Mouse (Mus musculus) CH12.LX (cell line): ENCODE data around the gene Rpl7l1. TPM values are rescaled to one million over a fixed set of nuclear protein-coding genes. Genes with fewer than 3 reads are reported as not detected.

ENCODE experiments used
- DNase-seq: peaks from one replicate; pipeline ENCODE4 v3.0.0-alpha.2; 2013; ENCODE audit errors: extremely low read depth
- H3K27ac ChIP-seq: 2 replicates; pipeline ENCODE4 v1.5.1; 2012; ENCODE audit warnings: low read depth, mild to moderate bottlenecking, control low read depth, moderate library complexity; ENCODE audit not compliant: insufficient read depth
- H3K27me3 ChIP-seq: replicated peaks from 2 replicates; pipeline ENCODE3; 2012; ENCODE audit warnings: inconsistent platforms
- H3K36me3 ChIP-seq, 2 experiments: replicated peaks in 1 of 2; 2 replicates each; pipeline versions ENCODE3 to v1.6.1; 2012; ENCODE audit warnings: inconsistent platforms in 1 of 2, low read length in 1 of 2, mild to moderate bottlenecking in 1 of 2, mixed read lengths in 1 of 2, moderate library complexity in 1 of 2; ENCODE audit not compliant: control insufficient read depth in 1 of 2, insufficient read depth in 1 of 2
- H3K4me1 ChIP-seq, 2 experiments: 2 replicates each; pipeline ENCODE4 v1.6.1; 2012; ENCODE audit warnings: inconsistent platforms in 1 of 2, moderate library complexity in 1 of 2; ENCODE audit not compliant: insufficient read depth in 2 of 2, control insufficient read depth in 1 of 2
- H3K4me2 ChIP-seq: 2 replicates; pipeline ENCODE4 v1.6.1; 2012; ENCODE audit warnings: low read depth, mild to moderate bottlenecking, control low read depth; ENCODE audit not compliant: poor library complexity, insufficient read depth, severe bottlenecking
- H3K4me3 ChIP-seq, 3 experiments: fragments of 150-350 bp in 1 of 3; sonication (generic) in 1 of 3; replicated peaks in 1 of 3; 2 replicates each; pipeline versions ENCODE3 to v1.5.1; 2011 to 2012; ENCODE audit warnings: low read depth in 2 of 3, low read length in 2 of 3, mild to moderate bottlenecking in 2 of 3, moderate library complexity in 2 of 3, control low read depth in 1 of 3, improper control_type of control experiment in 1 of 3, inconsistent platforms in 1 of 3, mixed read lengths in 1 of 3; ENCODE audit not compliant: poor library complexity in 1 of 3
- H3K79me2 ChIP-seq: replicated peaks from 2 replicates; pipeline ENCODE4 v1.6.1; 2012; ENCODE audit warnings: mild to moderate bottlenecking, moderate library complexity; ENCODE audit not compliant: control insufficient read depth, poor library complexity, insufficient read depth, severe bottlenecking; ENCODE audit errors: extremely low read depth
- H3K9ac ChIP-seq: 2 replicates; pipeline ENCODE4 v1.6.1; 2012; ENCODE audit warnings: low read depth, mild to moderate bottlenecking, control low read depth, moderate library complexity; ENCODE audit not compliant: insufficient read depth
- H3K9me3 ChIP-seq: replicated peaks from 2 replicates; pipeline ENCODE3; 2012; ENCODE audit warnings: low read length, inconsistent platforms, mixed read lengths
- BHLHE40 ChIP-seq: IDR thresholded peaks from 2 replicates; pipeline ENCODE4 v1.6.1; 2011; ENCODE audit warnings: mild to moderate bottlenecking, low read depth, low read length, improper control_type of control experiment
- CHD1 ChIP-seq: IDR thresholded peaks from 2 replicates; pipeline ENCODE4 v1.6.1; 2012; ENCODE audit warnings: low read depth, low read length, improper control_type of control experiment, inconsistent platforms
- CTCF ChIP-seq, 2 experiments: IDR thresholded peaks in 1 of 2; conservative IDR thresholded peaks in 1 of 2; 2 replicates each; pipeline ENCODE4 v1.5.1; 2011 to 2012; ENCODE audit warnings: low read depth in 2 of 2, low read length in 2 of 2, improper control_type of control experiment in 1 of 2, inconsistent platforms in 1 of 2, mild to moderate bottlenecking in 1 of 2, moderate library complexity in 1 of 2
- E2F4 ChIP-seq: IDR thresholded peaks from 2 replicates; pipeline ENCODE4 v1.6.1; 2011; ENCODE audit warnings: low read depth, low read length, improper control_type of control experiment; ENCODE audit not compliant: insufficient replicate concordance
- ELF1 ChIP-seq: IDR thresholded peaks from 2 replicates; pipeline ENCODE4 v1.6.1; 2014; ENCODE audit warnings: low read depth, mild to moderate bottlenecking, inconsistent platforms, low read length, improper control_type of control experiment
- GABPA ChIP-seq: IDR thresholded peaks from 2 replicates; pipeline ENCODE4 v1.6.1; 2012; ENCODE audit warnings: low read depth, low read length, improper control_type of control experiment, inconsistent platforms; ENCODE audit not compliant: insufficient replicate concordance
- JUN ChIP-seq: IDR thresholded peaks from 2 replicates; pipeline ENCODE4 v1.6.1; 2011; ENCODE audit warnings: low read depth, mild to moderate bottlenecking, low read length, improper control_type of control experiment, moderate library complexity; ENCODE audit not compliant: insufficient read depth
- JUND ChIP-seq: conservative IDR thresholded peaks from 2 replicates; pipeline ENCODE4 v1.6.1; 2011; ENCODE audit warnings: low read depth, low read length, improper control_type of control experiment
- KAT2A ChIP-seq: IDR thresholded peaks from 2 replicates; pipeline ENCODE4 v1.6.1; 2012; ENCODE audit warnings: low read length, improper control_type of control experiment, inconsistent platforms; ENCODE audit not compliant: insufficient replicate concordance
- MAFK ChIP-seq: IDR thresholded peaks from 2 replicates; pipeline ENCODE4 v1.6.1; 2011; ENCODE audit warnings: low read length, improper control_type of control experiment; ENCODE audit not compliant: insufficient replicate concordance
- MAZ ChIP-seq: IDR thresholded peaks from 2 replicates; pipeline ENCODE4 v1.6.1; 2012; ENCODE audit warnings: low read depth, mild to moderate bottlenecking, inconsistent platforms, low read length, improper control_type of control experiment, moderate library complexity
- MYC ChIP-seq: IDR thresholded peaks from 2 replicates; pipeline ENCODE4 v1.6.1; 2011; ENCODE audit warnings: low read depth, mild to moderate bottlenecking, improper control_type of control experiment, low read length
- SMC3 ChIP-seq: IDR thresholded peaks from 2 replicates; pipeline ENCODE4 v1.6.1; 2011; ENCODE audit warnings: low read depth, low read length, improper control_type of control experiment
- TBP ChIP-seq: conservative IDR thresholded peaks from 2 replicates; pipeline ENCODE4 v1.6.1; 2011; ENCODE audit warnings: low read depth, low read length, improper control_type of control experiment
- TCF12 ChIP-seq: IDR thresholded peaks from 2 replicates; pipeline ENCODE4 v1.6.1; 2014; ENCODE audit warnings: low read depth, mild to moderate bottlenecking, inconsistent platforms, low read length, improper control_type of control experiment
- UBTF ChIP-seq: IDR thresholded peaks from 2 replicates; pipeline ENCODE4 v1.6.1; 2012; ENCODE audit warnings: low read depth, mild to moderate bottlenecking, inconsistent platforms, low read length, improper control_type of control experiment, moderate library complexity
- USF2 ChIP-seq: conservative IDR thresholded peaks from 2 replicates; pipeline ENCODE4 v1.6.1; 2011; ENCODE audit warnings: low read depth, low read length, improper control_type of control experiment
- ZC3H11A ChIP-seq: IDR thresholded peaks from 2 replicates; pipeline ENCODE4 v1.6.1; 2012; ENCODE audit warnings: low read depth, mild to moderate bottlenecking, inconsistent platforms, low read length, improper control_type of control experiment
- ZKSCAN1 ChIP-seq: IDR thresholded peaks from 2 replicates; pipeline ENCODE4 v1.6.1; 2012; ENCODE audit warnings: low read depth, inconsistent platforms, low read length, improper control_type of control experiment, borderline replicate concordance
- ZMIZ1 ChIP-seq: IDR thresholded peaks from 2 replicates; pipeline ENCODE4 v1.6.1; 2012; ENCODE audit warnings: low read depth, mild to moderate bottlenecking, inconsistent platforms, low read length, improper control_type of control experiment
- ZNF384 ChIP-seq: IDR thresholded peaks from 2 replicates; pipeline ENCODE4 v1.6.1; 2012; ENCODE audit warnings: low read depth, low read length, improper control_type of control experiment, inconsistent platforms
- dilution Hi-C: fragments of 300-500 bp; cut with MboI; formaldehyde crosslinking; loops from 2 replicates; pipeline ENCODE4 v1.14.3; 2020; ENCODE audit warnings: low sequenced_read_pairs; ENCODE audit not compliant: extremely low pct_unique_long_range_greater_than_20kb, extremely low pct_ligation_motif_present
- in situ Hi-C: fragments of 300-500 bp; cut with MboI; formaldehyde crosslinking; loops from 3 replicates; pipeline ENCODE4 v1.14.3; 2019; ENCODE audit warnings: low sequenced_read_pairs, low pct_ligation_motif_present, low pct_unique_long_range_greater_than_20kb, mixed read lengths
- polyA plus RNA-seq: library from polyadenylated mRNA; unstranded; fragments of >175 nt; gene quantifications from 2 replicates; pipeline ENCODE4 v1.2.1, GENCODE M21; 2012; ENCODE audit warnings: low read depth; ENCODE audit not compliant: insufficient read length
- total RNA-seq, 2 experiments: library from RNA; depleted of rRNA; stranded (reverse); fragments of 300-350 nt in 1 of 2; fragments of >200 nt in 1 of 2; gene quantifications; 2 replicates each; pipeline ENCODE4 v1.2.3; 2012 to 2014

Gene Rpl7l1
- total and polyA plus RNA-seq, 3 experiments, result 160 to 296 (median 261) TPM

DNA sequence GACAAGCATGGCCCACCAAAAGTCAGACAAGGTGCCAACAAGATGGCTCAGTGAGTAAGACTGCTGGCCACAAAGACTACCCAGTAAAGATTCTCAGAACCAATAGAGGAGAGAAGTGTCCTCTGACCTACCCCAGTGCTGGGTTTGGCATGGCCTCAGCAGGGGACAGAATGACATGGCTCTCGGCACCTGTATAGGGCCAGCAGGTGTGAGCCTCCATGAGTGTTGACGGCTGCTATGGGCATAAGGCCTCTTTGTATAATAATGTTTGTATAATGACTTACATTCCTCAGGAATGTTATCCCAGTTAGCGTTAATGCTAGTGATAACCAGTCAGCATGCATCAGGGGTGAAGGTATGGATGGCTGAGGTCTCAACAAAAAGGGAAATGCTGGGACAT is 6.4 kb downstream of the Rpl7l1 start:
- H3K9me3 ChIP-seq, result no peaks in the 10 kb centered on the region
- DNase-seq, result no peak
- H3K4me2 ChIP-seq, result no peak overlapping the region
- no peak overlapping the region for H3K27ac ChIP-seq
- H3K27me3 ChIP-seq, result no peaks in the 10 kb centered on the region
- no peak overlapping the region for H3K9ac ChIP-seq
- dilution Hi-C loops (no loop called here), in situ Hi-C loops (no loop called here)
- peaks cover 27% of the 10 kb centered on the region for H3K79me2 ChIP-seq
- H3K36me3 ChIP-seq, result peaks cover 57 to 62% of the 10 kb centered on the region in 2 experiments
- TF ChIP-seq ELF1 (no peak), ZKSCAN1 (no peak), ZC3H11A (no peak), CTCF (conservative IDR thresholded peaks at IDR 0.05 in 1 of 2, IDR thresholded peaks at IDR 0.05 in 1 of 2; ENCODE audit: low read depth in 2 of 2, low read length in 2 of 2) (no peak), BHLHE40 (no peak), E2F4 (no peak), MAZ (no peak), ZMIZ1 (no peak; the same call in 1 of the 2 replicates), TCF12 (no peak), TBP (no peak), CHD1 (no peak), ZNF384 (no peak), SMC3 (no peak), JUND (no peak), MAFK (no peak), USF2 (no peak), MYC (no peak), JUN (no peak)
- peaks cover 10 to 38% of the 10 kb centered on the region in 2 experiments for H3K4me1 ChIP-seq
- no peak overlapping the region for H3K4me3 ChIP-seq

DNA sequence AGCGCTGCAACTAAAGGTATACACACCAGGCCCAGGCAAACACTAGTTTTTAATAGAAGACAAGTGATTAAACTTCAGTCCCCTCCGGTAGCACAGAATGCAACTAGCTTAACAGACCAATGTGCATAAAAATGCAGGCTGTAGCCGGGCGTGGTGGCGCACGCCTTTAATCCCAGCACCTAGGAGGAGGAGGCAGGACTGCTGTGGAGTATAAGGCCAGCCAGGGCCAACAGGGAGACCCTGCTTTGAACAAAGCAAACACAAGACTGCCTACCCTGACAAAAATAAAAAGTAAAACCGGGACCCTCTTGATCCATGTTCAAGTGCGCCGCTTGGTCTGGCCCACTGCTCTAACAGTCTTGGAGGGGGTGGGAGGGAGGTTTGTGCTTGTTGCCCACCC is 7.4 kb downstream of the Rpl7l1 start:
- dilution Hi-C loops, result no loop called here

More for the DNA sequence above, 7.4 kb downstream of the Rpl7l1 start:
- Histone ChIP-seq H3K9me3 (no peaks in the 10 kb centered on the region), H3K79me2 (peaks cover 17% of the 10 kb centered on the region), H3K4me2 (no peak overlapping the region), H3K4me3 (no peak overlapping the region), H3K4me1 (peaks cover 5 to 34% of the 10 kb centered on the region in 2 experiments; a peak in 3 of 4 replicates), H3K36me3 (peaks cover 50 to 55% of the 10 kb centered on the region in 2 experiments), H3K27ac (no peak overlapping the region), H3K27me3 (no peaks in the 10 kb centered on the region), H3K9ac (no peak overlapping the region)
- no peak for DNase-seq
- no peak for TF ChIP-seq BHLHE40
- no peak for TF ChIP-seq JUN
- no peak for TF ChIP-seq GABPA
- no peak for TF ChIP-seq UBTF
- TF ChIP-seq ZKSCAN1, result no peak
- TF ChIP-seq CTCF (conservative IDR thresholded peaks at IDR 0.05 in 1 of 2, IDR thresholded peaks at IDR 0.05 in 1 of 2; ENCODE audit: low read depth in 2 of 2, low read length in 2 of 2), result no peak
- TF ChIP-seq KAT2A, result no peak
- in situ Hi-C loops, result no loop called here
